In genomic region chr19:53440327-53441055, GRCm38 (mm10) we compare ENCODE assay signal across 16 mouse cellular contexts. TPM values are rescaled to one million over a fixed set of nuclear protein-coding genes. Genes with fewer than 3 reads are reported as not detected.
DNase-seq lines count a peak whose midpoint lies in the region; ATAC-seq and TF ChIP-seq lines count a peak whose summit lies in the region.
"Had no signal": no experiment of that assay in that cellular context is flagged by ENCODE, and none has a peak within 500 bp of the region (broad histone marks: within the 10 kb centered on the region; RNA-seq: fewer than 3 reads in every experiment).

No protein-coding gene starts in this region.

- H3K9ac ChIP-seq in midbrain, embryonic 11.5 days (ENCODE audit: low read length), result no peak overlapping the region
- H3K9ac ChIP-seq in midbrain, postnatal 0 days (replicated peaks; ENCODE audit: low read length, poor library complexity, severe bottlenecking), result no peak overlapping the region
- no peak overlapping the region for H3K9ac ChIP-seq in forebrain, embryonic 16.5 days (replicated peaks; ENCODE audit: low read depth, low read length)
- H3K9ac ChIP-seq: heart, embryonic 13.5 days; hindbrain, embryonic 12.5 days; neural tube, embryonic 13.5 days had no signal

- no peaks in the 10 kb centered on the region for H3K27me3 ChIP-seq in midbrain, embryonic 11.5 days (ENCODE audit: control insufficient read depth, insufficient read depth, low read length)
- H3K27me3 ChIP-seq in midbrain, postnatal 0 days (ENCODE audit: insufficient read depth, low read length), result no peaks in the 10 kb centered on the region; the same call in 1 of the 2 replicates
- no peaks in the 10 kb centered on the region for H3K27me3 ChIP-seq in forebrain, embryonic 16.5 days (replicated peaks; ENCODE audit: control insufficient read depth, insufficient read depth, low read length)

- TF ChIP-seq CTCF in midbrain, postnatal 0 days (IDR thresholded peaks at IDR 0.05), result no peak

- 37% methylated on average over 10 of the region's 10 CpGs for WGBS in midbrain, embryonic 11.5 days
- 38% methylated on average over 10 of the region's 10 CpGs for WGBS in midbrain, postnatal 0 days
- WGBS in forebrain, embryonic 16.5 days, result 41% methylated on average over 10 of the region's 10 CpGs

- peak; percentile 48 for DNase-seq in CD4-positive, CD25-positive, alpha-beta regulatory T cell, adult 2 months (ENCODE audit: low read depth, low spot score)
- DNase-seq in midbrain, embryonic 11.5 days (ENCODE audit: low spot score, missing footprints), result no peak
- no peak for DNase-seq in midbrain, postnatal 0 days (ENCODE audit: low spot score)
- peak; percentile 91 for DNase-seq in thymus, postnatal 0 days (ENCODE audit: low spot score)
- no peak for DNase-seq in frontal cortex, postnatal 25 days (ENCODE audit: low spot score in 2 of 2)
- DNase-seq in cerebellum, adult 9-11 months, result no peak
- DNase-seq: gastrocnemius, postnatal 36 days; kidney, adult 9 months; layer of hippocampus, adult 9-11 months; lung, postnatal 4 days; right cerebral cortex, adult 18-20 months had no signal

- no peaks in the 10 kb centered on the region for H3K9me3 ChIP-seq in midbrain, embryonic 11.5 days (ENCODE audit: control insufficient read depth, low read length)
- H3K9me3 ChIP-seq in midbrain, postnatal 0 days (ENCODE audit: low read length), result no peaks in the 10 kb centered on the region
- no peaks in the 10 kb centered on the region for H3K9me3 ChIP-seq in forebrain, embryonic 16.5 days (ENCODE audit: control insufficient read depth, low read length)
- H3K9me3 ChIP-seq: heart, embryonic 13.5 days; hindbrain, embryonic 12.5 days; neural tube, embryonic 13.5 days had no signal

- no peaks in the 10 kb centered on the region for H3K36me3 ChIP-seq in midbrain, embryonic 11.5 days (ENCODE audit: control insufficient read depth, insufficient read depth, low read length)
- no peaks in the 10 kb centered on the region for H3K36me3 ChIP-seq in midbrain, postnatal 0 days (ENCODE audit: insufficient read depth, low read length)
- H3K36me3 ChIP-seq in forebrain, embryonic 16.5 days (ENCODE audit: control insufficient read depth, insufficient read depth), result no peaks in the 10 kb centered on the region
- H3K36me3 ChIP-seq: heart, embryonic 13.5 days; hindbrain, embryonic 12.5 days; neural tube, embryonic 13.5 days had no signal

- H3K4me1 ChIP-seq in midbrain, embryonic 11.5 days (ENCODE audit: control insufficient read depth, insufficient read depth, low read length), result peaks cover 6% of the 10 kb centered on the region; the same call in 1 of the 2 replicates
- H3K4me1 ChIP-seq in midbrain, postnatal 0 days (ENCODE audit: insufficient read depth, low read length), result no peaks in the 10 kb centered on the region
- H3K4me1 ChIP-seq in forebrain, embryonic 16.5 days (replicated peaks; ENCODE audit: control insufficient read depth, insufficient read depth, low read length), result peaks cover 4% of the 10 kb centered on the region; the same call in 1 of the 2 replicates

- H3K4me2 ChIP-seq in midbrain, embryonic 11.5 days, result no peak overlapping the region
- no peak overlapping the region for H3K4me2 ChIP-seq in midbrain, postnatal 0 days (ENCODE audit: low read depth, low read length, poor library complexity, severe bottlenecking)
- no peak overlapping the region for H3K4me2 ChIP-seq in forebrain, embryonic 16.5 days (ENCODE audit: low read length)
- H3K4me2 ChIP-seq: heart, embryonic 13.5 days; hindbrain, embryonic 12.5 days; neural tube, embryonic 13.5 days had no signal

- no peak for ATAC-seq in CD4-positive, CD25-positive, alpha-beta regulatory T cell, adult 4 months
- 0 out of 2 replicates have a peak, but pooled peaks have one; percentile 35 for ATAC-seq in midbrain, embryonic 11.5 days (ENCODE audit: low FRiP score)
- ATAC-seq in midbrain, postnatal 0 days (ENCODE audit: low FRiP score), result no peak
- peak; percentile 72 for ATAC-seq in forebrain, embryonic 16.5 days

- H3K27ac ChIP-seq in midbrain, embryonic 11.5 days (ENCODE audit: low read depth, low read length), result no peak overlapping the region
- H3K27ac ChIP-seq in midbrain, postnatal 0 days (ENCODE audit: low read depth, low read length), result no peak overlapping the region
- no peak overlapping the region for H3K27ac ChIP-seq in forebrain, embryonic 16.5 days (ENCODE audit: low read length)
- H3K27ac ChIP-seq: heart, embryonic 13.5 days; hindbrain, embryonic 12.5 days; neural tube, embryonic 13.5 days had no signal

- H3K4me3 ChIP-seq in midbrain, embryonic 11.5 days (ENCODE audit: low read depth, low read length), result no peak overlapping the region
- H3K4me3 ChIP-seq in midbrain, postnatal 0 days (ENCODE audit: low read depth, low read length), result no peak overlapping the region
- H3K4me3 ChIP-seq in forebrain, embryonic 16.5 days (replicated peaks; ENCODE audit: low read length), result no peak overlapping the region
- H3K4me3 ChIP-seq: heart, embryonic 13.5 days; hindbrain, embryonic 12.5 days; neural tube, embryonic 13.5 days had no signal

RNA-seq across cellular contexts. Expression of gene Smndc1, which starts 50.1 kb away (rescaled TPM):
- 10 to 100 TPM; 32.0 to 32.3 TPM for polyA plus RNA-seq in CD4-positive, CD25-positive, alpha-beta regulatory T cell, adult 4 months (2017; shearing (Covaris generic))
- 61.2 and 65.5 TPM in 2 replicates for polyA plus RNA-seq in midbrain, embryonic 11.5 days (2014; fragmentation: Nextera tagmentation; extraction: Ambion mirVana)
- 8.9 and 17.8 TPM in 2 replicates for total RNA-seq in midbrain, postnatal 0 days (2014; rRNA removed)
- polyA plus RNA-seq in midbrain, postnatal 0 days (2015; fragmentation: Nextera tagmentation; extraction: Ambion mirVana), result 28.9 and 35.0 TPM in 2 replicates
- polyA plus RNA-seq in forebrain, embryonic 16.5 days (2015; fragmentation: Nextera tagmentation; extraction: Ambion mirVana), result 33.2 and 39.6 TPM in 2 replicates
- polyA plus RNA-seq in thymus, postnatal 0 days (2015; fragmentation: Nextera tagmentation; extraction: Ambion mirVana), result 56.4 and 66.0 TPM in 2 replicates

Comparison
In these comparisons a context has a peak if more than half of its experiments do, and no peak if none do; other contexts are left out.
1. ATAC-seq: peak in midbrain, embryonic 11.5 days (single experiment) and forebrain, embryonic 16.5 days (single experiment); none in CD4-positive, CD25-positive, alpha-beta regulatory T cell, adult 4 months (single experiment) and midbrain, postnatal 0 days (single experiment).
2. DNase-seq: peak in CD4-positive, CD25-positive, alpha-beta regulatory T cell, adult 2 months (single experiment) and thymus, postnatal 0 days (single experiment); none in midbrain, embryonic 11.5 days (single experiment), midbrain, postnatal 0 days (single experiment), frontal cortex, postnatal 25 days (0 of 2) and cerebellum, adult 9-11 months (single experiment).